Mouse (Mus musculus): ENCODE measurements around the gene Mme. TPM values are rescaled to one million over a fixed set of nuclear protein-coding genes. Genes with fewer than 3 reads are reported as not detected.

Mme gene
- under 1 TPM in 1 of 2 experiments, not detected in 1; 0.17 TPM for polyA plus RNA-seq (2017; shearing (Covaris generic))

DNA sequence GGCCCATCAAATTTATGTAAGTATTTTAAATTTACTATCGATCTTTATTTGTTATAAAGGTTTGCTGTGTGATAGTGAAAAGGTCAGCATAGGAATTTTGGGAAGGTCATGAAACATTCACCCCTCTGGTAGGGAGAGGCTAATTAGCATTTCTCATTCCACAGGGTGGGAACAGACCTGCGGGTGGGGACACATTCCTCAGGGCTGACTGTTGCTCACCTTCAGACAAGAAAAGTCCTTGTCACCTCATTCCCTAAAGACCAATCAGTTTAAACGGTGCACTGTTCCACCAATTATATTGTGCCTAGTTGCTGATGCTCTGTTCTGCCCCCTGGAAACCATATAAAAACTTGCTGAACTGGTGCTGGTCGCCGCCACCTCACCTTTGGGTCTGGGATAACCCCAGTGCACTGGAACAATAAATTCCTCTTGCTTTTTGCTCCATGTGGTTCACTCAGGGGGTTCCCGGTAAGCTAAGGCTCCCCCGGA lies at the start of gene Mme:
TSS of gene Mme (plus strand) at position 439 of the 489 bp plus-strand sequence.

Other genes starting within 250 kb of the Mme start
- gene Gm34302, start 242.3 kb downstream of the Mme start, polyA plus RNA-seq (2017; shearing (Covaris generic)) = not detected

Measured in activated CD4-positive, CD25-positive, alpha-beta regulatory T cell (primary cell).